Mouse (Mus musculus) limb, embryonic 14.5 days (tissue): ENCODE results near the gene Fam184a. TPM values are rescaled to one million over a fixed set of nuclear protein-coding genes. Genes with fewer than 3 reads are reported as not detected.

Experiments used
- ATAC-seq: fragments of 200-750 bp; cut with Nextera tagmentation; 2 replicates; pipeline ENCODE4 v1.8.0; 2017; ENCODE audit warnings: low read depth, moderate number of reproducible peaks, moderate TSS enrichment; ENCODE audit not compliant: low FRiP score
- DNase-seq: peaks from one replicate; pipeline ENCODE4 v3.0.0-alpha.2; 2015; ENCODE audit warnings: low spot score
- H3K27ac ChIP-seq: fragments of 300-500 bp; sonication (generic); replicated peaks from 2 replicates; pipeline ENCODE4 v1.5.1; 2014; ENCODE audit warnings: low read depth, mild to moderate bottlenecking, low read length, moderate library complexity, mixed read lengths
- H3K27me3 ChIP-seq: fragments of 300-500 bp; sonication (generic); 2 replicates; pipeline ENCODE4 v1.6.1; 2014; ENCODE audit warnings: low read length, mixed read lengths; ENCODE audit not compliant: control insufficient read depth, insufficient read depth
- H3K36me3 ChIP-seq: fragments of 300-500 bp; sonication (generic); 2 replicates; pipeline ENCODE4 v1.6.1; 2014; ENCODE audit warnings: mild to moderate bottlenecking, low read length, moderate library complexity, mixed read lengths; ENCODE audit not compliant: control insufficient read depth, insufficient read depth
- H3K4me1 ChIP-seq: fragments of 300-500 bp; sonication (generic); 2 replicates; pipeline ENCODE4 v1.6.1; 2014; ENCODE audit warnings: antibody characterized with exemption, low read length, mixed read lengths; ENCODE audit not compliant: control insufficient read depth, insufficient read depth
- H3K4me2 ChIP-seq: fragments of 300-500 bp; sonication (generic); replicated peaks from 2 replicates; pipeline ENCODE4 v1.6.1; 2014; ENCODE audit warnings: low read depth, mild to moderate bottlenecking, low read length, moderate library complexity; ENCODE audit not compliant: severe bottlenecking
- H3K4me3 ChIP-seq: fragments of 300-500 bp; sonication (generic); replicated peaks from 2 replicates; pipeline ENCODE4 v1.5.1; 2014; ENCODE audit warnings: low read length
- H3K9ac ChIP-seq: fragments of 300-500 bp; sonication (generic); 2 replicates; pipeline ENCODE4 v1.6.1; 2014; ENCODE audit warnings: mild to moderate bottlenecking, low read depth, low read length, moderate library complexity; ENCODE audit not compliant: severe bottlenecking
- H3K9me3 ChIP-seq: fragments of 300-500 bp; sonication (generic); 2 replicates; pipeline ENCODE4 v1.6.1; 2016; ENCODE audit warnings: low read length; ENCODE audit not compliant: control insufficient read depth
- POLR2A ChIP-seq: fragments of 200-500 bp; IDR thresholded peaks from 2 replicates; pipeline ENCODE4 v1.8.0; 2012; ENCODE audit warnings: inconsistent platforms, mild to moderate bottlenecking, moderate library complexity, borderline replicate concordance; ENCODE audit not compliant: insufficient read depth, insufficient read length; ENCODE audit errors: extremely low read depth
- WGBS: fragments of 180-500 bp; shearing (Covaris S2); extraction: QIAGEN DNeasy Blood & Tissue Kit; methylation state at CpG from one replicate; pipeline ENCODE4 v1.1.7; 2014; 5-methylcytosine and 5-hydroxymethylcytosine counted together
- polyA plus RNA-seq, 2 experiments: library from polyadenylated mRNA; depleted of rRNA in 1 of 2; stranded (reverse) in 1 of 2; unstranded in 1 of 2; fragments of >200 nt; fragmentation: Nextera tagmentation in 1 of 2; extraction: Ambion mirVana in 1 of 2; gene quantifications; 2 replicates each; pipeline versions ENCODE4 v1.2.1 to v1.2.3; 2012 to 2014

Gene Fam184a
- polyA plus RNA-seq (2012; rRNA removed) (9.8 and 9.9 TPM in 2 replicates), polyA plus RNA-seq (2014; fragmentation: Nextera tagmentation; extraction: Ambion mirVana) (6.3 and 6.5 TPM in 2 replicates)

DNA sequence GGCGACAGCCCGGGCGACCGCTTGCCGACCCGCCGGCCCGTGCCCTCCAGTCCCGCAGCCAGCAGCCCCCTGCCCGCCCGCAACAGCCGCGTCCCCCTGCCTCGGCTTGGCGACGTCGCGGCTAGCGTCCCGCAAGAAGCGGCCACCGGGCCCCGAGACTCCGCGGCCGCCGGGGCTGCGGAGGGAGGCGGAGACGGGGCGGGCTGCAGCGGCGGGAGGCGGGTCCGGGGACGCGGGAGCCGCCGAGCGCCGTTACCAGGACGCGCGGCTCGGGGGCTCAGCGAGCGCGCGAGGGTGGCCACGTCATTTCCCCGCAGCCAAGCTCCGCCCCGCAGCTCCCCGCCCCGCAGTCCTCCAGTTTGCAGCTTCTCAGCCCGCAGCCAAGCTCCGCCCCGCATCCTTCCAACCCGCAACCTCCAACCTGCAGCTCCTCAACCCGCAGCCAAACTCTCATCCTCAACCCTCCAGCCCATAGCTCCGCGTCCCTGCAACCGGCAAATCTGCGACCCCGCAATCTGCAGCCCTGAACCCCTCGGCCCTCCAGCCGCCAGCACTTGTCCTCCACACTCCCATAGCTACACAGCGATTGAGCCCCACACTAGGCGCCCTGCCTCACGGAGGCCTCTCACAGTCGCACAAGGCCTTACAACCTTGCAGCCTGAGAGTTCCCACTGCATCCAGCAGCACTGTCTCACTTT, at the start of gene Fam184a:
Gene Fam184a (minus strand): TSS at position 169 of the 698 bp plus-strand sequence.
- Histone ChIP-seq H3K4me3 (peak within 1 kb of the TSS; percentile 77), H3K27ac (no peak within 1 kb of the TSS; the same call in 1 of the 2 replicates), H3K4me1 (peaks cover 4% of the 10 kb centered on the region; the same call in 1 of the 2 replicates), H3K9ac (peak within 1 kb of the TSS; percentile 77), H3K4me2 (peak within 1 kb of the TSS; percentile 92), H3K27me3 (no peaks in the 10 kb centered on the region), H3K36me3 (no peaks in the 10 kb centered on the region), H3K9me3 (no peaks in the 10 kb centered on the region)
- TF ChIP-seq POLR2A, result 0 out of 2 replicates have a peak, but pooled peaks have one; percentile 11
- 14% methylated on average over 23 of the region's 71 CpGs for WGBS
- DNase-seq (peak; percentile 63), ATAC-seq (peak; percentile 91)

DNA sequence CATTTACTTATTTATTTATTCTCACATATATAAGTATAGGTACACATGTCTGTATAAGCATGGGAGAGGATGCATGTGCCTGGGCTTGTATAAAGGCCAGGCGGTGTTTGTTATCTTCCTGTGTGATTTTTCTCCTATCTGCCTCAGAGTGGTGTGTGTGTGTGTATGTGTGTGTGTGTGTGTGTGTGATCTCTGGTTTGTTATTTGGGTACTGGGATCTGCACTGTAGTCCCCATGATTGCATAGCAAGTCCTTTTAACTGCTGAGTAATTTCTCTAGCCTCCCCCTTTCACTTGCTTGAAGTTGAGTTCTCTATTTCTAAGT, 45.3 kb upstream of the Fam184a start:
- H3K9me3 ChIP-seq, result no peaks in the 10 kb centered on the region
- no peaks in the 10 kb centered on the region for H3K36me3 ChIP-seq
- no peak for DNase-seq
- no peak overlapping the region for H3K4me2 ChIP-seq
- no peak for TF ChIP-seq POLR2A
- no peak for ATAC-seq
- no peaks in the 10 kb centered on the region for H3K4me1 ChIP-seq
- no peak overlapping the region for H3K27ac ChIP-seq
- H3K4me3 ChIP-seq, result no peak overlapping the region
- H3K27me3 ChIP-seq, result no peaks in the 10 kb centered on the region
- H3K9ac ChIP-seq, result no peak overlapping the region
- WGBS, result 96% methylated on average over 1 of the region's 1 CpGs

DNA sequence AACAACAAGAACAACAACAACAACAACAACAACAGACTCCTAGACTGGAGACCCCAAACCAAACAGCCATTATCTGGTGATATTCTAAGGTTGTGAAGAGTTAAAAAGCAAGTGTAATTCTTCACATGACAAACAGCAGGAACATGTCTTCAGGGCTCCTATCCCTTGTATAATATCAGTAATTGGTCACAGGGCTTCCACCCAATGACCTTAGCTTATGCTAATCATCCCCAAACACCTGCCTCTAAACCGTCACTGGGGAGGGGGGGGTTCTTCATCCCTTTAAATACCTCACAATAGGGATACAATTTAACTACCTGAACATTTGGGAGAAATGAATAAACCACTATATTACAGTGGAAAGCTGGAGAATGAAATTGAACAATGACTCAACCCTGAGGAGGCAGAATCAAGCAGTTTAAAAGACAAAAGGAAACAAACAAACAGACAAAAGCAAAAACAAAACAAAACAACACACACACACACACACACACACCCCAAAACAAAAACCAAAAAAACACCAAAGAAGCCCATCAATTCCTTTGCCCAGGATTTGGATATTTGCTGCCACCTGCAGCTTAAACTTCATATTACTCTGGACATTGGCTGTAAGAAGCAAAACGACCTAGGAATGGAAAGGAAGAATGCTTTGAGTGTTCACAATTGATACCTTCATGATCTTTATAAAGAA, 44.8 kb upstream of the Fam184a start:
- H3K36me3 ChIP-seq, result no peaks in the 10 kb centered on the region
- DNase-seq, result peak; percentile 49
- no peak overlapping the region for H3K4me2 ChIP-seq
- H3K4me3 ChIP-seq, result no peak overlapping the region
- H3K27me3 ChIP-seq, result no peaks in the 10 kb centered on the region
- H3K27ac ChIP-seq, result no peak overlapping the region
- 11% methylated on average over 2 of the region's 2 CpGs for WGBS
- no peaks in the 10 kb centered on the region for H3K4me1 ChIP-seq
- TF ChIP-seq POLR2A, result no peak
- no peak overlapping the region for H3K9ac ChIP-seq
- no peaks in the 10 kb centered on the region for H3K9me3 ChIP-seq
- no peak for ATAC-seq

DNA sequence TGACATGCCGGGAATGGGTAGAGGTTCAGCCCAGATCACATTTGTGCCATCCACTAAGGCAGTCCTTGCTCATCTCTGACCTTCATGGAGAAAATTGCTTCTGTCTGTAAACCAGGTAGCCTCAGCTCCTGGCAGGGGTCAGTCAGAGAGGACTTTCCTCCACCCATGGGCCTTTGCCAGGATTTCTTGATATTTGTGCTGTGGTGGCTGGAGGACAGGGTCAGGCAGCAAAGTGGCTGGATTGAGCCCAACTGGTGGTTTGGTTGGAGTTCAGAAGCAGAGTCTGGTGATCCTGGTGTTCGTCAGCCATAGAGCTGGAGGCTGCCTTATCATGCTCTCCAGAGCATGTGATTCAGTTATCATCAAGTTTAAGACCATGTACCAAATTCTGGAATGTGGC, 40.4 kb upstream of the Fam184a start:
- Histone ChIP-seq H3K27me3 (no peaks in the 10 kb centered on the region), H3K4me3 (no peak overlapping the region), H3K9ac (no peak overlapping the region), H3K27ac (no peak overlapping the region), H3K36me3 (no peaks in the 10 kb centered on the region), H3K4me2 (no peak overlapping the region), H3K4me1 (no peaks in the 10 kb centered on the region), H3K9me3 (no peaks in the 10 kb centered on the region)
- no peak for ATAC-seq
- WGBS, result 74% methylated on average over 2 of the region's 2 CpGs
- DNase-seq, result no peak
- TF ChIP-seq POLR2A, result no peak

DNA sequence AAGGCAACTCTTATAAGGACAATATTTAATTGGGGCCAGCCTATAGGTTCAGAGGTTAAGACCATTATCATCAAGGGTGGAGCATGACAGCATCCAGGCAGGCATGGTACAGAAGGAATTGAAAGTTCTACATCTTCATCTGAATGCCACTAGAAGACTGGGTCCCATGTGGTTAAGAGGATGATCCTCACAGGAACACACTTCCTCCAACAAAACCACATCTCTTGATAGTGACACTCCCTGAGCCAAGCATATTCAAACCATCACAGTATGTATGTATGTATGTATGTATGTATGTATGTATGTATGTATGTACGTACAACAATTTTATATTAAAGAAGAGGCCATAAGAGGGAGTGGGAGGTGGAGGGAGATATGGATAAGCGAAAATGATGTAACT, 25.7 kb upstream of the Fam184a start:
- TF ChIP-seq POLR2A, result no peak
- ATAC-seq (no peak), DNase-seq (no peak)
- WGBS, result 86% methylated on average over 2 of the region's 2 CpGs
- no peak overlapping the region for H3K9ac ChIP-seq
- H3K4me1 ChIP-seq, result no peaks in the 10 kb centered on the region
- no peak overlapping the region for H3K27ac ChIP-seq
- H3K4me3 ChIP-seq, result no peak overlapping the region
- no peak overlapping the region for H3K4me2 ChIP-seq
- no peaks in the 10 kb centered on the region for H3K9me3 ChIP-seq
- H3K27me3 ChIP-seq, result no peaks in the 10 kb centered on the region
- H3K36me3 ChIP-seq, result no peaks in the 10 kb centered on the region
